Mouse (Mus musculus): ENCODE data around the gene Trim56. TPM values are rescaled to one million over a fixed set of nuclear protein-coding genes. Genes with fewer than 3 reads are reported as not detected.

The Trim56 gene
- total and polyA plus RNA-seq, 2 experiments from 2014 or later: 1.2 to 3.7 TPM

DNA sequence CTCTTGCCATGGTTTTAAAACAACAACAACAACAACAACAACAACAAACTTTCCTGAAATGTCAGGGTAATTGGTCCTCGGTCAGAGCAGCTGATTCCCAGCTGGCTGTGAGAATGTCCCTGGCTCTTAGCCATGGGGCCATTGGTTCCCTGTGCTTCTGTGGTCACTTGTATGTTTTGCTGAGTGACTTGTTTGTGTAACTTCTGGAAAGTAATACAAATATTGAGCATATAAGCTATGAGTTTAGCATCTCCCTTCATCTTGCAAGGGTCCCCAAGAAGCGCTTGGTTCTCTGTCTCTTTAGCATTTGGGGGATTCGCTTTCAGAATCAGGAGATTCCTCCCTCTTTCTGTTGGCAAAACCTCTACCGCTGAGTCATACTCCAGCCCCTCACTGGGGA lies 9.6 kb downstream of the Trim56 start:
- no peaks in the 10 kb centered on the region for H3K36me3 ChIP-seq (ENCODE audit: insufficient read depth, low read length)
- H3K4me1 ChIP-seq (ENCODE audit: insufficient read depth, low read length): no peaks in the 10 kb centered on the region; the same call in 1 of the 2 replicates
- no peaks in the 10 kb centered on the region for H3K9me3 ChIP-seq (ENCODE audit: low read length)
- no peak overlapping the region for H3K4me2 ChIP-seq (ENCODE audit: low read depth, low read length, poor library complexity, severe bottlenecking)
- no peak for DNase-seq (ENCODE audit: low spot score)
- no peak overlapping the region for H3K27ac ChIP-seq (ENCODE audit: low read depth, low read length)
- 72% methylated on average over 4 of the region's 4 CpGs for WGBS
- H3K9ac ChIP-seq (replicated peaks; ENCODE audit: low read length, poor library complexity, severe bottlenecking): no peak overlapping the region
- no peak overlapping the region for H3K4me3 ChIP-seq (ENCODE audit: low read depth, low read length)
- H3K27me3 ChIP-seq (ENCODE audit: insufficient read depth, low read length): no peaks in the 10 kb centered on the region
- no peak for TF ChIP-seq CTCF (IDR thresholded peaks at IDR 0.05)
- ATAC-seq (ENCODE audit: low FRiP score): no peak

GRCm38 (mm10) chr5:137103969-137104368 lies 12.0 kb downstream of the Trim56 start:
- H3K36me3 ChIP-seq (ENCODE audit: insufficient read depth, low read length): no peaks in the 10 kb centered on the region
- 93% methylated on average over 2 of the region's 2 CpGs for WGBS
- DNase-seq (ENCODE audit: low spot score): no peak

DNA sequence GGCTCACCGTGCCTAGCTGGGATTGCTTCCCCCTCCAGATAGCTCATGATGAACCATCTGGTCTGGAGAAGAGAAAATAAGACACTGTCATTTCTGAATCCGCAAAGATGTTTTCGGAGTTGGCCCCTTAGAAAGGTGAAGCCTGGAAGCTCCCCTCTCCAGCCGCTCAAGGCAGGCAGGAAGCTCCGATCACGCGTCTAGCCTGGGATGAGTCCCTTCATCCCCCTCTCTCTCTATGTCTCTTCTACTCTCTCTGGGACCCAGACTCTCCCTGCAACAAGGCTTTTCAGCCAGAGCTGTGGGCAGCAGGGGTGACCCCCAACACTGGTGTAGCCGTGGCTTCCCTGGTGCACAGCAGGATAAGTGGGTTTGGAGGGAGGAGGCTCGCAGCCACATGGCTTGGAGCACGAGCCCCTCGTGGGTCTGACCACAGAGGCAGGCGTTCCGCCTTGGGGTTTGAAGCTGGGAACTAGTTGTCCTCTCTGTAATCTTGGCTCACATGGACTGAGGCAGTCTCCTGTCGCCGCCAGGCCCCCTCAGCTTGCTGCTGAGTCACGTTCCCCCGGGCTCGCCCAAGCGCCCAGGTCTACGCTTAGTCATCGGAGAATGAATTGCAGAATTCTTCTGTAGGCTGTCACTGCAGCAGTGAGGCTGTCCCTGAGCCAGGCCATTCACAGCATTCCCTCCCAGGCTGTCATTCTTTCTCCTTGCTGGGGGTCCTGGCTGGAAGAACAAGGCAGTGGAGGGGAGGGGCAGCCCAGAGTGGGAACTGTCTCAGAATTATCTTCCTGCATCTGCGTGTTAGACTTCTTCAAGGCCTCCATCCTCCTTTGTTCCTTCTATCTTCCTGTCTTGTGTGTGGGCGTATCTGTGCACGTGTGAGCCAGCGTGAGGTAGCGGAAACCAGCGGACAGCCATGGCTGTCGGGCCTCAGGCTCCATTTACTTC lies 13.2 kb downstream of the Trim56 start:
- no peak overlapping the region for H3K4me2 ChIP-seq (ENCODE audit: low read depth, low read length, poor library complexity, severe bottlenecking)
- H3K4me1 ChIP-seq (ENCODE audit: insufficient read depth, low read length): no peaks in the 10 kb centered on the region; the same call in 1 of the 2 replicates
- H3K27me3 ChIP-seq (ENCODE audit: insufficient read depth, low read length): no peaks in the 10 kb centered on the region
- no peak overlapping the region for H3K4me3 ChIP-seq (ENCODE audit: low read depth, low read length)
- no peak overlapping the region for H3K27ac ChIP-seq (ENCODE audit: low read depth, low read length)
- no peaks in the 10 kb centered on the region for H3K36me3 ChIP-seq (ENCODE audit: insufficient read depth, low read length)
- H3K9me3 ChIP-seq (ENCODE audit: low read length): no peaks in the 10 kb centered on the region
- ATAC-seq (ENCODE audit: low FRiP score): no peak
- TF ChIP-seq CTCF (IDR thresholded peaks at IDR 0.05): no peak
- peak; percentile 28 for DNase-seq (ENCODE audit: low spot score)
- H3K9ac ChIP-seq (replicated peaks; ENCODE audit: low read length, poor library complexity, severe bottlenecking): no peak overlapping the region
- 66% methylated on average over 28 of the region's 28 CpGs for WGBS

More at GRCm38 (mm10) chr5:137103969-137104368, 12.0 kb downstream of the Trim56 start:
- H3K4me2 ChIP-seq (ENCODE audit: low read depth, low read length, poor library complexity, severe bottlenecking): no peak overlapping the region
- no peak overlapping the region for H3K27ac ChIP-seq (ENCODE audit: low read depth, low read length)
- H3K27me3 ChIP-seq (ENCODE audit: insufficient read depth, low read length): no peaks in the 10 kb centered on the region
- no peaks in the 10 kb centered on the region for H3K9me3 ChIP-seq (ENCODE audit: low read length)
- ATAC-seq (ENCODE audit: low FRiP score): no peak
- no peak overlapping the region for H3K4me3 ChIP-seq (ENCODE audit: low read depth, low read length)
- TF ChIP-seq CTCF (IDR thresholded peaks at IDR 0.05): 0 out of 2 replicates have a peak, but pooled peaks have one; percentile 9
- no peak overlapping the region for H3K9ac ChIP-seq (replicated peaks; ENCODE audit: low read length, poor library complexity, severe bottlenecking)
- no peaks in the 10 kb centered on the region; the same call in 1 of the 2 replicates for H3K4me1 ChIP-seq (ENCODE audit: insufficient read depth, low read length)

DNA sequence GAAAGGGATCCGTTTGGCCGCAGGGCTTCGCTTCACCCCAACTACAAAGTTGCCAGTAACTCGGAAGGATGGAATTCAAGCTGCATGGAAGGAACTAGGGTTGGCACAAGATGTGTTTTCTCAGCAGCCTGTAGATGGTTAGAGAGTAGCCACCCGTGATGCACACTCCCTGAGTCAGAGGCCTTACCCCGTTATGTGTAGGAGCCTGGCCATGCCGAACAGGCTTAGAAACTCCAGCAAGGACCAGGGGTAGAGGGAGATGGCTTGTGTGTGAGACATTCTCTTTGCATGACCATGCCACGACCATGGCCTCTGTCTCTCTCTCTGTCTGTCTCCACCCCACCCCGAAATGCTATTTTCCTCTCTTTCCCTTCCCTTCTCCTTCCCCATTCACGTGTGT lies 13.9 kb downstream of the Trim56 start:
- H3K36me3 ChIP-seq (ENCODE audit: insufficient read depth, low read length): no peaks in the 10 kb centered on the region
- no peak overlapping the region for H3K4me2 ChIP-seq (ENCODE audit: low read depth, low read length, poor library complexity, severe bottlenecking)
- DNase-seq (ENCODE audit: low spot score) (no peak), ATAC-seq (ENCODE audit: low FRiP score) (no peak)
- no peak overlapping the region for H3K9ac ChIP-seq (replicated peaks; ENCODE audit: low read length, poor library complexity, severe bottlenecking)
- no peak overlapping the region for H3K27ac ChIP-seq (ENCODE audit: low read depth, low read length)
- no peaks in the 10 kb centered on the region for H3K9me3 ChIP-seq (ENCODE audit: low read length)
- H3K27me3 ChIP-seq (ENCODE audit: insufficient read depth, low read length): no peaks in the 10 kb centered on the region
- H3K4me1 ChIP-seq (ENCODE audit: insufficient read depth, low read length): no peaks in the 10 kb centered on the region; the same call in 1 of the 2 replicates
- TF ChIP-seq CTCF (IDR thresholded peaks at IDR 0.05): no peak
- H3K4me3 ChIP-seq (ENCODE audit: low read depth, low read length): no peak overlapping the region
- WGBS: 72% methylated on average over 10 of the region's 10 CpGs

DNA sequence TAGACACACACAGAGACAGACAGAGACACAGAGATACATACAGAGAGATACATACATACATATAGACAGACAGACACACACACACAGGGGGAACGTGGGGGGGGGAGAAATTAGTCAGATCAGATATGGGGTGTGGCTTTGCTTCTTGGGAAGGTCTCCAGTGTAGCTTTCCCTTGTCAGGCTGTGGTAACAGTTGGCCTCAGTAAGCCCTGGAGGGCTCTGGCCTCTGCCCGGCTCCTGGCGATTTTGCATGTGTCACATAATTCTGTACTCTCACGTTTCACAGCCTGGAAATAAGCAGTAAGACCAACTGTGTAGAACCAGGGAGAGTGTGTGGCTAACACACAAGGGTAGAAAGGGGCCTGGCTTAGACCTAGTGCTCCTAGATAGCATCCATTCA lies 15.3 kb downstream of the Trim56 start:
- no peak overlapping the region for H3K4me2 ChIP-seq (ENCODE audit: low read depth, low read length, poor library complexity, severe bottlenecking)
- no peaks in the 10 kb centered on the region for H3K36me3 ChIP-seq (ENCODE audit: insufficient read depth, low read length)
- DNase-seq (ENCODE audit: low spot score) (no peak), ATAC-seq (ENCODE audit: low FRiP score) (no peak)
- H3K9me3 ChIP-seq (ENCODE audit: low read length): no peaks in the 10 kb centered on the region
- no peak overlapping the region for H3K4me3 ChIP-seq (ENCODE audit: low read depth, low read length)
- H3K4me1 ChIP-seq (ENCODE audit: insufficient read depth, low read length): no peaks in the 10 kb centered on the region; the same call in 1 of the 2 replicates
- no peak overlapping the region for H3K9ac ChIP-seq (replicated peaks; ENCODE audit: low read length, poor library complexity, severe bottlenecking)
- H3K27me3 ChIP-seq (ENCODE audit: insufficient read depth, low read length): no peaks in the 10 kb centered on the region
- WGBS: 68% methylated on average over 4 of the region's 4 CpGs
- no peak overlapping the region for H3K27ac ChIP-seq (ENCODE audit: low read depth, low read length)
- TF ChIP-seq CTCF (IDR thresholded peaks at IDR 0.05): no peak

DNA sequence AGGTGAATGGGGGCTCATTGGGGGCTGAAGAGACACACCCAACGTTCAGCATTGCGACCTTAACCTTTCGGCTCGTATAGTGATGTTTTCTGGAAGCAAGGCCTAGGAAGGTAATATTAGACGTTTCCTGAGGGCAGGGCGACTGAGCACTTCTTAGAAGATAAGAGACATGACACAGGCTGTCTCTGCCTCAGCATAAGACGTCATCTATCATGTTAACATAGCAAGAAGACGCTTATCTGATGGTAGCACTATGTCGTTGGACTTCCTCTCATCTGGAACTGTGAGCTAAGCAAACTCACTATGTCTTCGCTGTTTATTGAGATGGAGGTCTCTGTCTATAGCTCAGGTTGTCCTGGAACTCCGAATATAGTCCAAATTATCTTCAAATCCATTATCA lies 17.6 kb downstream of the Trim56 start:
- no peaks in the 10 kb centered on the region for H3K27me3 ChIP-seq (ENCODE audit: insufficient read depth, low read length)
- H3K4me2 ChIP-seq (ENCODE audit: low read depth, low read length, poor library complexity, severe bottlenecking): no peak overlapping the region
- no peak overlapping the region for H3K4me3 ChIP-seq (ENCODE audit: low read depth, low read length)
- DNase-seq (ENCODE audit: low spot score) (no peak), ATAC-seq (ENCODE audit: low FRiP score) (no peak)
- no peak overlapping the region for H3K9ac ChIP-seq (replicated peaks; ENCODE audit: low read length, poor library complexity, severe bottlenecking)
- H3K36me3 ChIP-seq (ENCODE audit: insufficient read depth, low read length): no peaks in the 10 kb centered on the region
- H3K27ac ChIP-seq (ENCODE audit: low read depth, low read length): no peak overlapping the region
- 80% methylated on average over 11 of the region's 11 CpGs for WGBS
- no peaks in the 10 kb centered on the region for H3K9me3 ChIP-seq (ENCODE audit: low read length)
- no peak for TF ChIP-seq CTCF (IDR thresholded peaks at IDR 0.05)
- H3K4me1 ChIP-seq (ENCODE audit: insufficient read depth, low read length): no peaks in the 10 kb centered on the region; the same call in 1 of the 2 replicates
